Mouse (Mus musculus) CH12.LX (cell line): ENCODE data around the gene Ttc7b. TPM values are rescaled to one million over a fixed set of nuclear protein-coding genes. Genes with fewer than 3 reads are reported as not detected.

Experiments
- DNase-seq: peaks from one replicate; pipeline ENCODE4 v3.0.0-alpha.2; 2013; ENCODE audit errors: extremely low read depth
- H3K27ac ChIP-seq: 2 replicates; pipeline ENCODE4 v1.5.1; 2012; ENCODE audit warnings: low read depth, mild to moderate bottlenecking, control low read depth, moderate library complexity; ENCODE audit not compliant: insufficient read depth
- H3K27me3 ChIP-seq: replicated peaks from 2 replicates; pipeline ENCODE3; 2012; ENCODE audit warnings: inconsistent platforms
- H3K36me3 ChIP-seq, 2 experiments: replicated peaks in 1 of 2; 2 replicates each; pipeline versions ENCODE3 to v1.6.1; 2012; ENCODE audit warnings: inconsistent platforms in 1 of 2, low read length in 1 of 2, mild to moderate bottlenecking in 1 of 2, mixed read lengths in 1 of 2, moderate library complexity in 1 of 2; ENCODE audit not compliant: control insufficient read depth in 1 of 2, insufficient read depth in 1 of 2
- H3K4me1 ChIP-seq, 2 experiments: 2 replicates each; pipeline ENCODE4 v1.6.1; 2012; ENCODE audit warnings: inconsistent platforms in 1 of 2, moderate library complexity in 1 of 2; ENCODE audit not compliant: insufficient read depth in 2 of 2, control insufficient read depth in 1 of 2
- H3K4me2 ChIP-seq: 2 replicates; pipeline ENCODE4 v1.6.1; 2012; ENCODE audit warnings: low read depth, mild to moderate bottlenecking, control low read depth; ENCODE audit not compliant: poor library complexity, insufficient read depth, severe bottlenecking
- H3K4me3 ChIP-seq, 3 experiments: fragments of 150-350 bp in 1 of 3; sonication (generic) in 1 of 3; replicated peaks in 1 of 3; 2 replicates each; pipeline versions ENCODE3 to v1.5.1; 2011 to 2012; ENCODE audit warnings: low read depth in 2 of 3, low read length in 2 of 3, mild to moderate bottlenecking in 2 of 3, moderate library complexity in 2 of 3, control low read depth in 1 of 3, improper control_type of control experiment in 1 of 3, inconsistent platforms in 1 of 3, mixed read lengths in 1 of 3; ENCODE audit not compliant: poor library complexity in 1 of 3
- H3K79me2 ChIP-seq: replicated peaks from 2 replicates; pipeline ENCODE4 v1.6.1; 2012; ENCODE audit warnings: mild to moderate bottlenecking, moderate library complexity; ENCODE audit not compliant: control insufficient read depth, poor library complexity, insufficient read depth, severe bottlenecking; ENCODE audit errors: extremely low read depth
- H3K9ac ChIP-seq: 2 replicates; pipeline ENCODE4 v1.6.1; 2012; ENCODE audit warnings: low read depth, mild to moderate bottlenecking, control low read depth, moderate library complexity; ENCODE audit not compliant: insufficient read depth
- H3K9me3 ChIP-seq: replicated peaks from 2 replicates; pipeline ENCODE3; 2012; ENCODE audit warnings: low read length, inconsistent platforms, mixed read lengths
- BHLHE40 ChIP-seq: IDR thresholded peaks from 2 replicates; pipeline ENCODE4 v1.6.1; 2011; ENCODE audit warnings: mild to moderate bottlenecking, low read depth, low read length, improper control_type of control experiment
- CHD1 ChIP-seq: IDR thresholded peaks from 2 replicates; pipeline ENCODE4 v1.6.1; 2012; ENCODE audit warnings: low read depth, low read length, improper control_type of control experiment, inconsistent platforms
- CHD2 ChIP-seq: IDR thresholded peaks from 2 replicates; pipeline ENCODE4 v1.6.1; 2011; ENCODE audit warnings: low read length, improper control_type of control experiment
- CTCF ChIP-seq, 2 experiments: IDR thresholded peaks in 1 of 2; conservative IDR thresholded peaks in 1 of 2; 2 replicates each; pipeline ENCODE4 v1.5.1; 2011 to 2012; ENCODE audit warnings: low read depth in 2 of 2, low read length in 2 of 2, improper control_type of control experiment in 1 of 2, inconsistent platforms in 1 of 2, mild to moderate bottlenecking in 1 of 2, moderate library complexity in 1 of 2
- E2F4 ChIP-seq: IDR thresholded peaks from 2 replicates; pipeline ENCODE4 v1.6.1; 2011; ENCODE audit warnings: low read depth, low read length, improper control_type of control experiment; ENCODE audit not compliant: insufficient replicate concordance
- ELF1 ChIP-seq: IDR thresholded peaks from 2 replicates; pipeline ENCODE4 v1.6.1; 2014; ENCODE audit warnings: low read depth, mild to moderate bottlenecking, inconsistent platforms, low read length, improper control_type of control experiment
- EP300 ChIP-seq: IDR thresholded peaks from 2 replicates; pipeline ENCODE4 v1.6.1; 2011; ENCODE audit warnings: low read length, improper control_type of control experiment
- ETS1 ChIP-seq: conservative IDR thresholded peaks from 2 replicates; pipeline ENCODE4 v1.6.1; 2012; ENCODE audit warnings: low read depth, mild to moderate bottlenecking, inconsistent platforms, low read length, improper control_type of control experiment, moderate library complexity
- HCFC1 ChIP-seq: IDR thresholded peaks from 2 replicates; pipeline ENCODE4 v1.6.1; 2012; ENCODE audit warnings: low read depth, mild to moderate bottlenecking, inconsistent platforms, low read length, improper control_type of control experiment
- JUN ChIP-seq: IDR thresholded peaks from 2 replicates; pipeline ENCODE4 v1.6.1; 2011; ENCODE audit warnings: low read depth, mild to moderate bottlenecking, low read length, improper control_type of control experiment, moderate library complexity; ENCODE audit not compliant: insufficient read depth
- JUND ChIP-seq: conservative IDR thresholded peaks from 2 replicates; pipeline ENCODE4 v1.6.1; 2011; ENCODE audit warnings: low read depth, low read length, improper control_type of control experiment
- MAX ChIP-seq: IDR thresholded peaks from 2 replicates; pipeline ENCODE4 v1.6.1; 2011; ENCODE audit warnings: low read length, improper control_type of control experiment
- MAZ ChIP-seq: IDR thresholded peaks from 2 replicates; pipeline ENCODE4 v1.6.1; 2012; ENCODE audit warnings: low read depth, mild to moderate bottlenecking, inconsistent platforms, low read length, improper control_type of control experiment, moderate library complexity
- MEF2A ChIP-seq: IDR thresholded peaks from 2 replicates; pipeline ENCODE4 v1.6.1; 2014; ENCODE audit warnings: low read depth, mild to moderate bottlenecking, inconsistent platforms, low read length, improper control_type of control experiment, borderline replicate concordance
- NELFE ChIP-seq: IDR thresholded peaks from 2 replicates; pipeline ENCODE4 v1.6.1; 2011; ENCODE audit warnings: low read depth, low read length, improper control_type of control experiment
- NRF1 ChIP-seq: IDR thresholded peaks from 2 replicates; pipeline ENCODE4 v1.6.1; 2014; ENCODE audit warnings: low read depth, mild to moderate bottlenecking, inconsistent platforms, low read length, improper control_type of control experiment, moderate library complexity
- PAX5 ChIP-seq: IDR thresholded peaks from 2 replicates; pipeline ENCODE4 v1.6.1; 2012; ENCODE audit warnings: low read length, inconsistent platforms, mixed read lengths
- POLR2A ChIP-seq: IDR thresholded peaks from 2 replicates; pipeline ENCODE4 v1.6.1; 2011; ENCODE audit warnings: low read depth, mild to moderate bottlenecking, improper control_type of control experiment, low read length
- POLR2AphosphoS2 ChIP-seq: IDR thresholded peaks from 2 replicates; pipeline ENCODE4 v1.6.1; 2011; ENCODE audit warnings: low read depth, low read length, improper control_type of control experiment
- RAD21 ChIP-seq: IDR thresholded peaks from 2 replicates; pipeline ENCODE4 v1.6.1; 2011; ENCODE audit warnings: low read depth, mild to moderate bottlenecking, low read length, improper control_type of control experiment, moderate library complexity
- RCOR1 ChIP-seq: conservative IDR thresholded peaks from 2 replicates; pipeline ENCODE4 v1.6.1; 2012; ENCODE audit warnings: low read depth, mild to moderate bottlenecking, inconsistent platforms, low read length, improper control_type of control experiment
- SIN3A ChIP-seq: IDR thresholded peaks from 2 replicates; pipeline ENCODE4 v1.6.1; 2012; ENCODE audit warnings: low read length, improper control_type of control experiment, inconsistent platforms
- UBTF ChIP-seq: IDR thresholded peaks from 2 replicates; pipeline ENCODE4 v1.6.1; 2012; ENCODE audit warnings: low read depth, mild to moderate bottlenecking, inconsistent platforms, low read length, improper control_type of control experiment, moderate library complexity
- USF1 ChIP-seq: IDR thresholded peaks from 2 replicates; pipeline ENCODE4 v1.6.1; 2014; ENCODE audit warnings: low read depth, mild to moderate bottlenecking, inconsistent platforms, low read length, improper control_type of control experiment
- USF2 ChIP-seq: conservative IDR thresholded peaks from 2 replicates; pipeline ENCODE4 v1.6.1; 2011; ENCODE audit warnings: low read depth, low read length, improper control_type of control experiment
- ZC3H11A ChIP-seq: IDR thresholded peaks from 2 replicates; pipeline ENCODE4 v1.6.1; 2012; ENCODE audit warnings: low read depth, mild to moderate bottlenecking, inconsistent platforms, low read length, improper control_type of control experiment
- ZKSCAN1 ChIP-seq: IDR thresholded peaks from 2 replicates; pipeline ENCODE4 v1.6.1; 2012; ENCODE audit warnings: low read depth, inconsistent platforms, low read length, improper control_type of control experiment, borderline replicate concordance
- dilution Hi-C: fragments of 300-500 bp; cut with MboI; formaldehyde crosslinking; loops from 2 replicates; pipeline ENCODE4 v1.14.3; 2020; ENCODE audit warnings: low sequenced_read_pairs; ENCODE audit not compliant: extremely low pct_unique_long_range_greater_than_20kb, extremely low pct_ligation_motif_present
- in situ Hi-C: fragments of 300-500 bp; cut with MboI; formaldehyde crosslinking; loops from 3 replicates; pipeline ENCODE4 v1.14.3; 2019; ENCODE audit warnings: low sequenced_read_pairs, low pct_ligation_motif_present, low pct_unique_long_range_greater_than_20kb, mixed read lengths
- polyA plus RNA-seq: library from polyadenylated mRNA; unstranded; fragments of >175 nt; gene quantifications from 2 replicates; pipeline ENCODE4 v1.2.1, GENCODE M21; 2012; ENCODE audit warnings: low read depth; ENCODE audit not compliant: insufficient read length
- total RNA-seq, 2 experiments: library from RNA; depleted of rRNA; stranded (reverse); fragments of 300-350 nt in 1 of 2; fragments of >200 nt in 1 of 2; gene quantifications; 2 replicates each; pipeline ENCODE4 v1.2.3; 2012 to 2014

Gene Ttc7b
- total and polyA plus RNA-seq, 3 experiments = 7.8 to 18.3 (median 12.7) TPM

DNA sequence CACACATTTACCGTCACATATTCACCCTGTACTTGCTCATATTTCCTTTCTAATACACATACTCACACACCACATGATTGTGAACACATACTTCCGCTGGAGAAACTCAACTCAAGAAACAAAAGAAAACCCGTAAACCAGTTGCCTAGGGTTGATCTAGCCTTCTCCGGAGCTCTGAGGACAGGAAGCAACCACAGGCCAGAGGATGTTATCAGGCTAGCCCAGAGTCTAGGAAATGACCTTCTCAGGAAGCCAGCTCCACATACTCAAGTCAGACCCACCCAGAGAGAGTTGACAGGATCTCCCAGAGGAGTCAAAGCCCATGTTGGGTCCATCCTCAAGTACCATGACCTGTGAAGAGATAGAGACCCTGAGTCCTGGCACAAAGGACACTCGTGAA lies 12.0 kb downstream of the Ttc7b start:
- H3K27ac ChIP-seq = no peak overlapping the region
- H3K9me3 ChIP-seq = peaks cover 6% of the 10 kb centered on the region
- TF ChIP-seq HCFC1 = no peak
- no peak for TF ChIP-seq MAZ
- no peak for TF ChIP-seq JUND
- TF ChIP-seq EP300 = no peak
- TF ChIP-seq PAX5 = no peak
- no peak for TF ChIP-seq BHLHE40
- no peak for TF ChIP-seq POLR2AphosphoS2
- TF ChIP-seq SIN3A = no peak
- TF ChIP-seq RCOR1 = no peak
- no peak for TF ChIP-seq MEF2A
- TF ChIP-seq MAX = no peak
- TF ChIP-seq CHD1 = no peak
- TF ChIP-seq JUN = no peak
- TF ChIP-seq ETS1 = no peak
- TF ChIP-seq, all 38 proteins: peak for 0
- H3K36me3 ChIP-seq = peaks cover 0 to 49% of the 10 kb centered on the region in 2 experiments
- H3K27me3 ChIP-seq = no peaks in the 10 kb centered on the region
- in situ Hi-C loops (no loop called here), dilution Hi-C loops (no loop called here)
- no peak for DNase-seq
- no peak overlapping the region for H3K9ac ChIP-seq
- peaks cover 0 to 16% of the 10 kb centered on the region in 2 experiments; a peak in 3 of 4 replicates for H3K4me1 ChIP-seq
- H3K4me3 ChIP-seq = no peak overlapping the region
- no peaks in the 10 kb centered on the region for H3K79me2 ChIP-seq
- H3K4me2 ChIP-seq = no peak overlapping the region

DNA sequence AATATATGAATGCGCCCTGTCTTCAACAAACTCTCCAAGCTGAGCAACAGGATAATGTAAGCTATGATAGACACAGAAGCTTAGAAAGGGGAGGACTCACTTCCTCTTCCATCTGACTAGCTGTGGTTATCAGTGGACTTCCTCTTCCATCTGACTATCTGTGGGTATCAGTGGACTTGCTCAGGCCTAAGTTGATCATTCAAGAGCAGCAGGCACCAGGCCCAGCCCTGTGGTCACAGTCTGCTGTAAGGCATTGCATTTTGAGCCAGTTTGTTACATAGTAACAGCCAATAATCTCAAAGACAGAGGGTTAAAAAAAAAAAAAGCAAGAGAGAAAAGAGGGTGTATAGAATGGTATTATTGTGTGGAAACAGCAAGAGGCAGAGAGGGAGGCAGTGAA lies 15.1 kb downstream of the Ttc7b start:
- no peak overlapping the region for H3K4me3 ChIP-seq
- dilution Hi-C loops = no loop called here
- TF ChIP-seq RCOR1 = no peak
- no peak for TF ChIP-seq RAD21
- no peak for TF ChIP-seq USF2
- TF ChIP-seq E2F4 = no peak
- TF ChIP-seq CTCF (conservative IDR thresholded peaks at IDR 0.05 in 1 of 2, IDR thresholded peaks at IDR 0.05 in 1 of 2; ENCODE audit: low read depth in 2 of 2, low read length in 2 of 2) = no peak
- no peak for TF ChIP-seq USF1
- TF ChIP-seq ZC3H11A = no peak
- TF ChIP-seq POLR2AphosphoS2 = no peak
- TF ChIP-seq NELFE = no peak
- TF ChIP-seq ZKSCAN1 = no peak
- TF ChIP-seq ELF1 = no peak
- no peak for TF ChIP-seq MAX
- TF ChIP-seq UBTF = no peak
- no peak for TF ChIP-seq POLR2A
- TF ChIP-seq CHD1 = no peak
- TF ChIP-seq SIN3A = no peak
- no peak for TF ChIP-seq CHD2
- no peak for TF ChIP-seq NRF1

More for the DNA sequence above, 15.1 kb downstream of the Ttc7b start:
- DNase-seq = no peak
- Histone ChIP-seq H3K4me2 (no peak overlapping the region), H3K9me3 (no peaks in the 10 kb centered on the region), H3K27ac (no peak overlapping the region), H3K79me2 (no peaks in the 10 kb centered on the region), H3K9ac (no peak overlapping the region), H3K27me3 (no peaks in the 10 kb centered on the region), H3K36me3 (peaks cover 0 to 23% of the 10 kb centered on the region in 2 experiments), H3K4me1 (peaks cover 4 to 24% of the 10 kb centered on the region in 2 experiments)
- in situ Hi-C loops = no loop called here
